Mouse (Mus musculus) heart, postnatal 14 days (tissue): ENCODE results near the gene Zc3h14. TPM values are rescaled to one million over a fixed set of nuclear protein-coding genes. Genes with fewer than 3 reads are reported as not detected.

Source experiments
- DNase-seq, 2 experiments: peaks; one replicate each; pipeline ENCODE4 v3.0.0; 2021 to 2022
- intact Hi-C: fragments of 180-260 bp; cut with DNase I; formaldehyde crosslinking; loops from one replicate; pipeline ENCODE4 v1.15.1; 2025
- total RNA-seq, 2 experiments: library from RNA; stranded (reverse); gene quantifications; 2 replicates each; pipeline ENCODE4 v1.2.3; 2021

Gene Zc3h14
- total RNA-seq, 2 experiments from 2014 or later = 60.3 to 64.3 TPM

DNA sequence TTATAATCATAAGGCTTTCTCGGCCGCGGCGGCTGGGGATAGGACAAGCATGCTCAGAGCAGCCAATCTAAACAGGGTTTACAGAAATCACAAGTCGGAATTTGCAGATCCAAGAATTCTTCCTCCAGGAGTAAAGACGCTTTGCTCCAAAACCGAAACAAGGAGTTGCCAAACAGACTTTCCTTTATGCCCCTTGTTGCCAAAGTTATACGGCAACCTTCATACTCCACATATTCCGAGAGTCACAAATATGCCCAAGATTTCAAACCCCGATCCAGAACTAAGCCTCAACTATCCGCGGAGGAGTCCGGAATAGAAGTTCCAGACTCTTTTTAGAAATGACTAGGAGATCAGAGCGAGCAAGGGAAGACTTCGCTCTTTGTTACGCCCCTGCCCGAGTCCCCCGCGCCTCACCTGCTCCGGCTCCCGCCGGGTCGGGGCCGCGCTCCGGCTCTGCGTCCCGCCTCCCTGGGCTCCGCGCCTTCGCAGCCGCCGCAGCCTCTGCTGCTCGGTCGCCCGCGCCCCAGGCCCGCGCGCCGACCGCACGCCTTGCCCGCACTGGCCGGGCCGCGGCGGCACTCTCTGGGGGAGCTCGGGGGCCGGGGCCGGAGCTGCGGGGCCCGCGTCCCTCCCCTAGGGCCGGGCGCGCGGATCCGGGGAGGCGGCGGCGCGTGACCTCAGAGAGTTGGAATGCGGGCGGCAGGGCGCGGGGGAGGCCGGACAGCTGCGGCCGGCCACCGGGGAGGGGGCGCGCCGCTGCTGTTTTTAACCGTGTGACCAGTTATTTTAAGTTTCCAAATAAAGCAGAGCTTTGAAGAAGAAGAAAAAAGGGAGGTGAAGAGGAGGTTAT lies 9.6 kb upstream of the Zc3h14 start, which contains the start of gene Ptpn21:
Ptpn21 (minus strand) TSS at position 455 of the 850 bp plus-strand sequence.
- intact Hi-C loops = no loop called here
- peak; percentile 83 to 85 for DNase-seq

DNA sequence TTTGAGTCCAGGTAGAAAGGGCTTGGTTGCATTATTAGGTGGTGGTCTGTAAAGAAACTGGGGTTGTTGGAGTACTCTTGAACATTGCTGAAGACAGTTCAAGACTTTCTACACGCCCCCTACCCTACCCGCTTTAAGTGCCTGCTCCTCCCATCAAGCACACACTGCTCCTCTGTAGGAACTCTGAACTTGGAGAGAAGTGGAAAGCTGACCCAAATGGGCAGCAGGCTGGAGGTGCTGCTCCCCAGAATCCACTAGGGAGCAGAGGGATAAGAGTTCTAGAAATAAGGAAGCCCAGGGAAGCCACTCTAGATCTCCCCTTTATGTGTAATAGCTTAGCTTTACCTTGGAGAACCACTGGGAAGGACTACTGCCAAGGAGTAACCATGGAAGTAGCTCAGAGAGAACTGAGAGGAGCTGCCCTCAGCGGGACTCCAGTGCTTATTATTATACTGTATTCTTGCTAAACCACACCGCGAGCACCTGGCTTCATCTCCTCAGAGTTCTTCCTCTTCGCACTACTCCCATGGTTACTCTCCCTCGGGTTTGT lies 8.9 kb upstream of the Zc3h14 start:
- intact Hi-C loops = no loop called here
- DNase-seq = peak in 1 of 2 experiments; percentile 21

DNA sequence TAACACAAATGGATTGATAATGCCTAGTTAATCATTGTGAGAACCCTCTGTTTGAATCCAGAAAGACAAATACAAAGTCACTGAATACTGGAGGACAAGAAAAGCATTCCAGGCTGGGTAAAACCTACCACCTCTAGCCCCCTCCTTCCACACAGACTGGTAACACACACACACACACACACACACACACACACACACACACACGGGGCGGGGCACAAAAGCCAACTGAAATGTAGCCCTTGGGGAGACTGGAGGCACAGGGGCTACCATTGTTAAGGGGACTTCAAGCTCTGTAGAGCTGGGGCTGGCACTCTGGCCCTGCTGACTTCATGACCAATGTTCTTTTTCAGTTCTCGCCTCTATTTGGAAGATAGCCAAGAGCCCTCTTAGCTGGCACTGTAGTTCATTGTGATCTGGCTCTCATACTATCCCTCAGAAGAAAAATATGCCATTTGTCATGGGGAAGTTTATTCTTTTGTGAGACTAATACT lies 5.7 kb upstream of the Zc3h14 start:
- intact Hi-C loops = loop anchor here (5.0 kb wide), 1 partner anchor 64 kb away; no protein-coding TSS in a partner anchor
- DNase-seq = peak in 1 of 2 experiments; percentile 21

DNA sequence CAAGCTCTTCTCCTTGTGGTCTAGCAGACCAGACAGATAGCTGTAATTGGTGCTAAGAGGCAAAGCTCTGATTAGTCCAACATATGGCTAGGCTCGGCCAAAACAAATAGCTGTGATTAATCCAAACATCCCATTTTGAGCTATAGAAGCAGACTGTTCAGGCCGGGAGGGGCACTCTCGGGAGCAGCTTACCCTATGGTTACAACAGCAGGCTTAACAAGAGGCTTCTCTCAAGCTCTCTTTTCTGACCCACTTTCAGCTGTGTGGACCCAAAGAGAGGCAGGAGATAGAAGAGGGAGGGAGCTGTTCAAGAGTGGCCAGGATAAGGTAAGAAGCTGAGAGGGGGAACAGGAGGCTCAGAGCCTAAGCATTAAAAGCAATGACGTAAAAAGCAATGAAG lies 1.1 kb upstream of the Zc3h14 start:
- intact Hi-C loops = no loop called here
- no peak for DNase-seq

DNA sequence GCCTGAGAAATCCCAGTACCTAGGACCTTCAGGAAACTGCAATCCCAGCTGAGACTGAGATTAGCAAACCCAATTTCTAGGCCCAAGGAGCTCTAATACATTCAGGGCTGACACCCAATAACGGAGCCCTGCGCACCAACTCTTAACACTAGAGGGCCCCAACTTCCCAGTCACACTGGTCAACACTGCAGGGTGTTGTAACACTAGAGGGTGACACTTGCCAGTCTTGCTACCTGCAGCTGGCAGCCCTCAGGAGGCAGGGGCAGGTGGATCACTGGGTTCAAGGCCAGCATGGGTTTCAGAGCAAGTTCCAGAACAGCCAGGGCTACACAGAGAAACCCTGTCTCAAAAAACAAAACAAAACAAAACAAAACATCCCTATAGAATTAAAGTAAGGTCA lies 633 bp upstream of the Zc3h14 start:
- DNase-seq = peak; percentile 47 to 58
- intact Hi-C loops = no loop called here

DNA sequence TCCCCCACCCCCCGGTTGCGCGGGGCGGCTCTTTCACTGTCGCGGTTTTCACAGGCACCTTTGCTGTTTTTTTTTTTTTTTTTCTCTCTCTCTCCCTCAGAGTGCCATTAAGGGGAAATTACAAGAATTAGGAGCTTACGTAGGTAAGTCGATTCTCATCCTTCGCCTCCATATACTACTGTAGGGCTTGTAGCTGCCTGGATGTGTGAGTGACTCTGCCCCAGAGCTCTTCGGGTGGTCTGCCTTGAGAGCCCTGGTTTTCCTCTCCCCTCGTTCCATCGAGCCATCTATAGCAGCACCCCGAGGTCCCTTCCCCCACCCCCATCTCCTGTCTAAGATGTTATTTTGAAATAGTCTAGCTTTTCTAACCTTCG lies 603 bp downstream of the Zc3h14 start:
- DNase-seq = no peak
- intact Hi-C loops = no loop called here

DNA sequence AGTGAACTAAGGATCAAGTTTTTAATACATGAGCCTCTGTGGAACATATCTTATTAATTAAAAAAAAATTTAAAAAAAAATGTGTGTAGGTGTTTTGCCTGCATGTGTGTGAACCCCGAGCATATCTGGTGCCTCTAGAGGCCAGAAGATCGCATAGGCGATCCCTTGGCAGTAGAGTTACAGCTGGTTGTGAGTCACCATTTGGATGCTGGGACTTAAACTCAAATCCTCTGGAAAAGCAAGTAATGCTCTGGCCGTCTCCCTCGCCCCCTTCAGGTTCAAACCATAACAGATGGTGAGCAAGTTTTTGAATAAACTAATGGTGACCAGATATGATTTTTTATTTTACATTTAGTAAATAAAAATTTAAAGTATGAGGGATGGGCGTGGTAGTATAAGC lies 10.9 kb downstream of the Zc3h14 start:
- no peak for DNase-seq
- intact Hi-C loops = no loop called here

DNA sequence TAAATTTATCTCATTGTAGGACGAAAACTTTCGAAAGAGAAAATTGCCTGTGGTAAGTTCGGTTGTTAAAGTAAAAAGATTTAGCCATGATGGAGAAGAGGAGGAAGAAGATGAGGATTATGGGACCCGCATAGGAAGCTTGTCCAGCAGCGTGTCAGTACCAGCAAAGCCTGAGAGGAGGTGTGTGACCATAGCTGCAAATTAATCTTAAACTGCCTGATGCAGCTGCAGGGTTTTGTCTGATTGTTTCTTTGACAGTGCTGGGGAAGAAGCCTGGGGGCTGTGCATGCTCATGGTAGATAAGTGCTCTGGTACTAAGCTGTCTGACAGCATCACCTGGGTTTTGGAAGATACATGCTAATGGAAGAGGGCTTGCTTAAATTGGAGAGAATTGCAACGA lies 12.9 kb downstream of the Zc3h14 start:
- intact Hi-C loops = no loop called here
- no peak for DNase-seq

DNA sequence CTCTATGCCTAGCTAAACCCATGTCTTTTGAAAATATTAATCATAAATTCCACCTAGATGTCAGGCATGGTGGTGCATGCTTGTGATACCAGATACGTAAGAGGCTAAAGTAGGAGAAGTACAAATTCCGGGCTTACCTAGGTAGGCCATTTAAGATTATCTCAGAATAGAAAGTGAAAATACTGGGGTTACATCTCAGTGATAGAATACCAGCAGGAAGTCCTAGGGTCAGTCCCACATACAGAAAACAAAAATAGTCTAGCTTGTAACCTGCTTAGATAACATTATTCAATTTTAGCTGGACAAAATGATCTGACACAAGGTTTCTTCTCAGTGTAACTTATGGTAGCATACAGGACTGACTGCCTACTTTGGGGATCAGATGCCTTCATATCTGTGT lies 19.5 kb downstream of the Zc3h14 start:
- intact Hi-C loops = no loop called here
- DNase-seq = no peak

DNA sequence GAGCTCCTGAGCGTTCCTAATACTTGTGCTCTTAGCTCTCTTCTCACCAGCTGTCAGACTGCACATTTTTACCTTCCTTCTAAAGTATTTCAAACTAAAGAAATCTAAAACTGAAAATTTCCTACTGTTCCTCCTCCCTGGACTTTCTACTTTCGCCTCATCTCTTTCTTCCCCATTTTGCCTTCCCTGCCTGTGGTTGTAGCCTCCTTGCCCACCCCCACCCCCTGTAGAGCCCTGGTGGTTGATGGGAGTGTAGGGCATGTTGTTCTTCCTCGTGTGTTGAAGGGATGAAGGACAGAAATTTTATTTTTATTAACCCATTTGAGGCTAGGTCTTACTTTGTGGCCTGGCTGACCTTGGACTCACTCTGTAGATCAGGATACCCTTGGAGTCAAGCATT lies 30.7 kb downstream of the Zc3h14 start:
- intact Hi-C loops = no loop called here
- DNase-seq = no peak

DNA sequence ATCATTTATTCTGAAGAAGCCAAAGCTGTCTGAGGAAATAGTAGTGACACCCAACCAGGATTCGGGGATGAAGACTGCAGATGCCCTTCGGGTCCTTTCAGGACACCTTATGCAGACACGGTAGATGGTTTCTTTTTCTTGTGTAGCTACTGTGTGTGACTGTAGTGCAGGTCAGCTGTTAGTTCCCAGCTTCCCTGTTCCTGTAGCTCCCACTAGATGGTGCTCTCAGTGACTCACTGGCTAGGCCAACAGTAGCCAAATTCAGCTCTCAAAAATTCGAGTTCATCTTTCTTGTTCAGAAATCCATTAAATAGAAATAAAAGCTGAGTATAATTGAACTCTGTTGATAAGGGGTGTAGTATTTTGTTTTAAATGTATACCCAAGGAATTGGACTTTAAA lies 32.4 kb downstream of the Zc3h14 start:
- intact Hi-C loops = no loop called here
- DNase-seq = peak in 1 of 2 experiments; percentile 28

DNA sequence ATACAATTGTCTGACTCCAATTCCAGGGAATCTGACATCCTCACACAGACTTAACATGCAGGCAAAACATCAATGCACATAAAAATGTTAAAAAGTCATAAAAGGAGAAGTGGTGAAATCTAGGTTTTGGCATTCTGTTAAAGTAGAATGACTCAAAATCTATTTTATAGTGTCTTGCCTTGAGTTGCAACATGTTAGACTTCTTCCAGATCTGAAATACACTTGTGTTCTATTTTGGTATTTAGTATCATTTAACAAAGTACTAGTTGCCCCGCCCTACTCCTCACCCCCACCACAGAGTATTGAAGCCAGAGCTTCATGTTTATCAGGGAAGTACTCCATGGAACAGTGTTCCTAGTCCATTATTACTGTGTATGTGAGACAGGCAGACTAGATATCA lies 37.5 kb downstream of the Zc3h14 start:
- intact Hi-C loops = no loop called here
- no peak for DNase-seq

DNA sequence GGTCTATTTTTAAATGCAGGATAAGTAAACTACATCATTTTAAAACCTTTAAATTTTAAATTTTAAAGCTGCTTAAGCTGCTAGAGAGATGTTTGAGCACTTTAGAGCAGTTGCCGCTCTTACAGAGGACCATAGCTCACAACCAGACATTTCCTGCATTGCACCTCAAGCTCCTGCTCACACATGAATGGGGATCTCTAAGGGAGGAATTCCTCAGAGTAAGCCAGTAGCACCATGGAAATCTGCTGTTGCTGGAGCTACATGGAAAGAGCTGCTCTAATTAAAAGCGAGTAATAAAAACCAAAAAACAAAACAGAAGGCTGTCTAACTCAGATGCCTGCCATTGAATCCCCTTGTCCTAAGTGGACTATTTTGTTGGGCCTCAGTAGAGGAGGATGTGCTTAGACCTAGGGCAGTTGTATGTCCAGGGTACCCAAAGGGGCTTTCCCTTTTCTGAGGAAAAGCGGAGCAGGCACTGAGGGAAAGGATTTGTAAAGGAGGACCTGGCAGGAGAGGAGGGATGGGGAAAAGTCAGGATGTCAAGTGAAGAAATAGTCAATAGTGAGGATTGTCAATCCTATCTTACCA lies 49.1 kb downstream of the Zc3h14 start:
- intact Hi-C loops = no loop called here
- no peak for DNase-seq

DNA sequence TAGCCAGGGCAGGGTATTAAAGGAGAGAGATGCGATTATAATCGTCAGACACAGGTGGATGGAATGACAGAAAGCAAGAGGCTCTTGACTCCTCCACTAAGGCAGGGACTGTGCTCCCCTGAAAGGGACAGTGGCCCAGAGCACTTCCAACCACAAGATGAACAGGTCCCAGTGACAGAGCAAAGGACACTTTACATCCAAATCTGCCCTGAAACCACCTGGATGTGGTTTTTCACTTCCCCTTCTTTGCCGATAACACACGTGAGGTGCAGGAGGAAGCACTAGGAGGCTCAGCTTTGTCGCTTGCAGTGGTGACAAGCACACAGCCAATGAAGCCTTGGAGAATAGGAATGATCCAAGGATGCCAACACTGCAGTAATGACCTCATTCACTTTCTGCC lies 53.6 kb downstream of the Zc3h14 start:
- intact Hi-C loops = no loop called here

DNA sequence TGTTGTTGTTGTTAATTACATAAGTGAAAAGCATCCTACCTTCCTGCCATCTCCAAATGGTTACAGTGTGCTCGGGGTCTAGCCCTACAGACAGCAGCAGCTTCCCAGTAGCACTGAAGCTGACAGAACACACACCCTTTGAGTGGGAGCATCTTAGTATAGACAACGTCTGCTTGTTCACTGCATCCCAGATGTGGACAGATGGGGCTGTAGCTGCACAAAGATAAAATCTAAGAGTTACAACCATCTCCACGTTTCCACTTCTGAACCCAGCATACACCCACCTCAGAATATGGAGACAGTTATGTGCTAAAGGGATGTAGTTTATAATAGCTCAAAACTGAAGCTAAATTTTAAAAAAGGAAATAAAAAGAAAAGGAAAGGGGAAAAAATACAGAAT lies 55.5 kb downstream of the Zc3h14 start:
- no peak for DNase-seq
- intact Hi-C loops = no loop called here

More for the DNA sequence above, 53.6 kb downstream of the Zc3h14 start:
- no peak for DNase-seq

DNA sequence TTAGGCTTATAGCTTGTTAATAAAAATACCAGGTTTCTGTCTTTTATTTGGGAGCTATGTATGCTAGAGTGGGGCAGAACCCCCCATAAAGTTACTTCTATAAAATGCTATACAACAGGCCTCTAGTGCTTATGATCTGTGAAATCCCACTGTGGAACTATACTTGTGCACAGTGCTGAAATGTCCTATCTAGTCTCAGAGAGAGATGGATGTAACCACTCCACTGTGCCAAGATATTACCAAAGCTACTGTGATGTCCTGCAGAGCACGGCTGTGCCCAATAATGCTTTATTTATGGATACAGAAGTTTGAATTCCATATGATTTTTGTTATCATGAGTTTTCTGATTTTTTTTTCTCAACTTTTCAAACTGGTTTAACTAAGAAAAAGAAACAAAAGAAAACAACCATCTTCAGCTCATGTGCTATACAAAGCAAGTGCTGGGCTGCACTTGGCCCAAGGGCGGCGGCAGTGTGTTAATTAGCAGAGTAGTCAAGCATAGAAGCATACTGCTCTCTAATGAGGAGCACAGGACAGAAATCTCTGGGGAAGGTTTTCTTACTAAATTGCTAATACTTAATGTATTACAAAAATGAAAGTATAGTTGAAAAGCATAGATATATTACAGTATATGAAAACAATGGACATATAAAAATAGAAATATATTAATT lies 57.4 kb downstream of the Zc3h14 start:
- intact Hi-C loops = no loop called here
- DNase-seq = no peak

DNA sequence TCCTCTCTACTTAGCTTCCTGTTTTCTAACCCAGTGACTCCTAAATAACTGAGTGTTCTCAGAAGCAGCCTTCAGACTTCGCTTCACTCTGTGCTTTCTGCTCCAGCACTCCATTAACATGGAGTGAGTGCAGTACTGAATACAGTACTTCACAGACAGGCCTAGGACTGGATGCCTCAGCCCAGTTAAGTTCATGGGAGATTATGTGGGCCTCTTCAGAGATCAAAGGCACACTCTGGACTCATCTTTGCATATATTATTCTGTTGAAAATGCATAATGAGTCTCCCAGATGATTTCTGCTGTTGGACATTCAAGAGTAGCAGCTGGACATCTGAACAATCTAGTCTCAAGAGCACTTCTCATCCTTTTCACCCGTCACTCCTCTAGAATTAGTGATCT lies 74.0 kb downstream of the Zc3h14 start:
- intact Hi-C loops = no loop called here
- DNase-seq = no peak

DNA sequence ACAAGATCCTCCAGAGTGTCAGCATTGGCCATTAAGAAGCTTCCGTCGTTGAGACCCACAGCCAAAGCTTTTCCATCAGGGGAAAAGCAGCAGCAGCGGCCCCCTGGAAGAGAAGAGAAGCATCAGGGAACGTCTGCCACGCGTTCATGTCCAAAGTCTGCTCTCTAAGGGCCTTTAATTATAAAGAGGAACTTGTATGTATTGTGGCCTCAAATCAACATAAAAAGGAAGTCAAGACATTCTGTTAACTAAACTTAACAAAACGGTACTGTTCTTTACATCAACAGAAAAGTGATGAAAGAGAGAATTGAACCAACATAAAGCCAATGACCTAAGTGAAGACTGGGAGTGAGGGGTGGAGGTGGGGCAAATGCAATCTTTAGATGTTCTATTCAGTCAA lies 84.4 kb downstream of the Zc3h14 start:
- DNase-seq = no peak
- intact Hi-C loops = no loop called here

DNA sequence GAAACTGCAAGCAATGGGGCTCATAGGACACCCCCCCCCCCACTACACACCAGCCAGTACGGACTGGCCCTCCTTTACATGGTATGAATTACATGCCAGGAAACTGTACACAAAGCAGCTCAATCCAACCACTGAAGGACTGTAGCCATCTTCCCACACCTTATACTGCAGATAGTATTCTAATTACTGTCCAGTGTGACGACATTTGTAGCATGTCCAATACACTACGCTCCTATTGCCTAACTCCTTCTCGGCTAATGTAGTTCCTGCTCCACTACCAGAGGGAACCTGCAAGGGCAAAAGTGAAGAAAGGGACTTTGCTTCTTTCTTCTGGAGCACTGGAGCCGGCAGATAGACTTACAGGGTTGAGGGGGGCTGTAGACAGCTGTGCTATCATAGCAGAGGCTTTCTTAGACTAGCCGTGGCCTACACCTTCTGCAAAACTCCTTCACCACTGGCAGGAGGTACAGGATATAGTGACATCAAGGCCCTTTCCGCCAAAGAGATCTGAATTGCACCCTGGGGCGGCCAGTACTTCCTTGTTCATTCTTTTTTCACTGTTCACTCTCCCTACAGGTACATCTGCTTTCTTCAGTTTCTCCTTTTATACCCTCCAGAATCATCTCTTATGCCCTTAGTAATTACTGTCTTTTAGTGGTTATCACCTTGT lies 86.3 kb downstream of the Zc3h14 start:
- intact Hi-C loops = no loop called here
- DNase-seq = no peak

DNA sequence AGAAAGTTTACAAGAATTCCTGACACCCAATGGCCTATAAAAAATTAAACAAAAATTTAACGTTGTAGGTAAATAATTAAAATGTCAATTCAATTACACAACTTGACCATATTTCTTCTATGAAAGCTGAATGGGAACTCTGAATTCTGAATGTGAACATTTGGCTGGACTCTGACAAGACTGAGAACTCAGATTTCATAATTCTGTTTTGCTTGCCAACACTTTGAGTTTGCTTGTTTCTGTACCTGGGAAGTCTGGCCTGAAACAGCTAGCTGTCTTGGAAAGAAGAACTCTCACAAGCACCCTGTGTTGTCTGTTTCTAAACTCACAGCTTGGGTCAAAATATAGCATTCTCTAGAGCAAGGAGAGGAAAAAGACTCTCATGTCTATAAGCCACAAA lies 87.1 kb downstream of the Zc3h14 start:
- intact Hi-C loops = no loop called here
- DNase-seq = no peak

DNA sequence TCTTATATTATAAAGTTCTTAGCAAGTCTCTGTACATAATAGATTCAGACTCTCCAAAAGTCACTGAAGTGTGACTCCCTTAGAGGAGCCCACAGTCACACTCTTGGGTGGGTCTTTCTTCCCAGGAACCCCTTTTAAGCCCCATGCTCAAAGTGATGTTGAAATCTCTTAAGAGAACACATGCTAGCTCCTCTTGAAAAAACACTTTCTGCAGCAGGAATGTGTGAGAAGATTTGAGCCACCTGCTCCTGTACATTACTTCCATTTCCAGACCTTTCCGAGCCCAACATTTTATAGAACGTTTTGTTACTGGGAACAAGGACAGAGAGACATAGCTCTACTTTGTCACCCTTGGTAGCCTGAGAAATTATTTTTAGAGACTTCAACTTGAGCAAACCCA lies 88.1 kb downstream of the Zc3h14 start:
- intact Hi-C loops = no loop called here
- no peak for DNase-seq
